Mouse (Mus musculus) heart, adult 2 months (tissue): ENCODE measurements around the gene Mterf2.

Source experiments
- CTCF ChIP-seq: fragments of 200-600 bp; IDR thresholded peaks from 2 replicates; pipeline ENCODE4 v1.8.1; 2022; ENCODE audit warnings: antibody characterized with exemption, mild to moderate bottlenecking, moderate library complexity
- EP300 ChIP-seq: fragments of 200-500 bp; IDR thresholded peaks from 2 replicates; pipeline ENCODE4 v1.6.1; 2011; ENCODE audit warnings: low read depth, low read length, control low read depth; ENCODE audit not compliant: insufficient read depth
- POLR2A ChIP-seq: fragments of 200-500 bp; IDR thresholded peaks from 2 replicates; pipeline ENCODE4 v1.6.1; 2011; ENCODE audit warnings: mild to moderate bottlenecking, low read depth, low read length, control low read depth; ENCODE audit not compliant: insufficient read depth

GRCm38 (mm10) chr10:85164791-85165190 lies 37.0 kb upstream of the Mterf2 start:
- TF ChIP-seq CTCF = no peak
- TF ChIP-seq POLR2A = no peak
- no peak for TF ChIP-seq EP300
